Mouse (Mus musculus) small intestine, adult 2 months (tissue): ENCODE results near the gene Xlr5b. TPM values are rescaled to one million over a fixed set of nuclear protein-coding genes. Genes with fewer than 3 reads are reported as not detected.
"Not testable (repeated sequence)": the region's sequence is repeated elsewhere in the genome, so short reads cannot be mapped to it uniquely, and the experiment has no call there.

Experiments used
- H3K27ac ChIP-seq: fragments of 200-500 bp; 2 replicates; pipeline ENCODE4 v1.5.1; 2012; ENCODE audit warnings: low read depth, low read length, control low read depth, inconsistent platforms; ENCODE audit not compliant: insufficient read depth
- H3K27me3 ChIP-seq: fragments of 200-500 bp; 2 replicates; pipeline ENCODE4 v1.6.1; 2012; ENCODE audit warnings: mild to moderate bottlenecking, moderate library complexity, low read length, inconsistent platforms; ENCODE audit not compliant: control insufficient read depth, insufficient read depth
- H3K36me3 ChIP-seq: fragments of 200-500 bp; 2 replicates; pipeline ENCODE4 v1.6.1; 2012; ENCODE audit warnings: mild to moderate bottlenecking, low read length, control low read depth, inconsistent platforms; ENCODE audit not compliant: control insufficient read depth, insufficient read depth
- H3K4me1 ChIP-seq: fragments of 200-500 bp; 2 replicates; pipeline ENCODE4 v1.6.1; 2012; ENCODE audit warnings: low read length, inconsistent platforms, mixed read lengths; ENCODE audit not compliant: control insufficient read depth, insufficient read depth, insufficient read length
- H3K4me3 ChIP-seq: fragments of 200-500 bp; 2 replicates; pipeline ENCODE4 v1.5.1; 2012; ENCODE audit warnings: low read depth, mild to moderate bottlenecking, control low read depth, inconsistent platforms, low read length, moderate library complexity
- WGBS: fragments of 180-500 bp; shearing (Covaris S2); methylation state at CpG from one replicate; pipeline ENCODE4 v1.1.7; 2018; 5-methylcytosine and 5-hydroxymethylcytosine counted together
- polyA plus RNA-seq: library from polyadenylated mRNA; depleted of rRNA; stranded (reverse); fragments of >200 nt; gene quantifications from 2 replicates; pipeline ENCODE4 v1.2.3, GENCODE M21; 2012; rRNA removed

Gene Xlr5b
- not detected in 2 replicates for polyA plus RNA-seq

- H3K27me3 ChIP-seq, H3K4me3 ChIP-seq, H3K36me3 ChIP-seq, H3K4me1 ChIP-seq, H3K27ac ChIP-seq: not testable (repeated sequence)
- no CpG with 5 or more reads among the region's 20 CpGs for WGBS
These were observed at the start of gene Xlr5b for GRCm38 (mm10) chrX:73148496-73148895. Gene Xlr5b, plus strand, starts transcription at chrX:73148796.

GRCm38 (mm10) chrX:73116747-73117146 lies 31.8 kb upstream of the Xlr5b start, which contains the start of gene Gm14685:
Gene Gm14685, plus strand, starts transcription at chrX:73117047.
- not testable (repeated sequence) for H3K36me3 ChIP-seq, H3K27me3 ChIP-seq, H3K4me1 ChIP-seq, H3K4me3 ChIP-seq, H3K27ac ChIP-seq
- WGBS = no CpG with 5 or more reads among the region's 7 CpGs

GRCm38 (mm10) chrX:73122859-73123829 lies 25.5 kb upstream of the Xlr5b start:
- H3K4me3 ChIP-seq, H3K36me3 ChIP-seq, H3K27me3 ChIP-seq, H3K27ac ChIP-seq, H3K4me1 ChIP-seq: not testable (repeated sequence)
- WGBS = no CpG with 5 or more reads among the region's 12 CpGs

- not testable (repeated sequence) for H3K4me1 ChIP-seq, H3K27me3 ChIP-seq, H3K36me3 ChIP-seq, H3K4me3 ChIP-seq, H3K27ac ChIP-seq
- WGBS = no CpG with 5 or more reads among the region's 7 CpGs
These were observed 5.4 kb upstream of the Xlr5b start for GRCm38 (mm10) chrX:73143218-73143618.

- not testable (repeated sequence) for H3K4me3 ChIP-seq, H3K4me1 ChIP-seq, H3K27ac ChIP-seq, H3K36me3 ChIP-seq, H3K27me3 ChIP-seq
- no CpG with 5 or more reads among the region's 7 CpGs for WGBS
These were observed 754 bp downstream of the Xlr5b start, which contains the start of gene DXBay18 for GRCm38 (mm10) chrX:73149350-73149749. Gene DXBay18, minus strand, starts transcription at chrX:73149450.

- not testable (repeated sequence) for H3K27ac ChIP-seq, H3K4me3 ChIP-seq, H3K27me3 ChIP-seq, H3K36me3 ChIP-seq, H3K4me1 ChIP-seq
- WGBS = 73% methylated on average over 6 of the region's 15 CpGs
These were observed 28.3 kb downstream of the Xlr5b start, which contains the start of gene Spin2d for GRCm38 (mm10) chrX:73176889-73177288. Gene Spin2d, minus strand, starts transcription at chrX:73176989.

- not testable (repeated sequence) for H3K4me1 ChIP-seq, H3K36me3 ChIP-seq, H3K27ac ChIP-seq, H3K27me3 ChIP-seq, H3K4me3 ChIP-seq
- 84% methylated on average over 11 of the region's 12 CpGs for WGBS
These were observed 43.3 kb downstream of the Xlr5b start, which contains the start of gene Xlr3b for GRCm38 (mm10) chrX:73191934-73192333. Gene Xlr3b, plus strand, starts transcription at chrX:73192207.

Other genes with a start within 250 kb of the Xlr5b start
- 0.28 and 0.46 TPM in 2 replicates for gene Cetn2, start 230.4 kb upstream of the Xlr5b start, polyA plus RNA-seq
- gene Nsdhl, start 230.2 kb upstream of the Xlr5b start, polyA plus RNA-seq = 3.2 and 7.2 TPM in 2 replicates
- gene Zfp185, start 161.5 kb upstream of the Xlr5b start, polyA plus RNA-seq = 0.03 and 0.18 TPM in 2 replicates
- not detected in 2 replicates for gene Pnma5, start 111.7 kb upstream of the Xlr5b start, polyA plus RNA-seq
- not detected in 2 replicates for gene Pnma3, start 84.0 kb upstream of the Xlr5b start, polyA plus RNA-seq
- not detected in 2 replicates for gene Xlr4a, start 66.3 kb upstream of the Xlr5b start, polyA plus RNA-seq
- 0.38 TPM in 1 of 2 replicates, not detected in the other for gene Xlr3a, start 51.7 kb upstream of the Xlr5b start, polyA plus RNA-seq
- gene Gm14685, start 31.7 kb upstream of the Xlr5b start, polyA plus RNA-seq = 0.06 TPM in 1 of 2 replicates, not detected in the other
- not detected in 2 replicates for gene DXBay18, start 654 bp downstream of the Xlr5b start, polyA plus RNA-seq
- gene Spin2d, start 28.2 kb downstream of the Xlr5b start, polyA plus RNA-seq = not detected in 2 replicates
- gene Xlr3b, start 43.4 kb downstream of the Xlr5b start, polyA plus RNA-seq = 0.08 and 0.23 TPM in 2 replicates
- not detected in 2 replicates for gene Xlr4b, start 65.5 kb downstream of the Xlr5b start, polyA plus RNA-seq
- gene F8a, start 79.5 kb downstream of the Xlr5b start, polyA plus RNA-seq = 20.7 and 29.4 TPM in 2 replicates
- not detected in 2 replicates for gene Xlr4c, start 94.3 kb downstream of the Xlr5b start, polyA plus RNA-seq
- not detected in 2 replicates for gene Xlr3c, start 116.6 kb downstream of the Xlr5b start, polyA plus RNA-seq
- gene Xlr5a, start 144.2 kb downstream of the Xlr5b start, polyA plus RNA-seq = not detected in 2 replicates
- not detected in 2 replicates for gene Xlr5c, start 144.2 kb downstream of the Xlr5b start, polyA plus RNA-seq
- not detected in 2 replicates for gene Gm45015, start 188.0 kb downstream of the Xlr5b start, polyA plus RNA-seq
- gene Zfp275, start 193.8 kb downstream of the Xlr5b start, polyA plus RNA-seq = 2.1 and 2.2 TPM in 2 replicates
- gene Gm18336, start 249.9 kb downstream of the Xlr5b start, polyA plus RNA-seq = not detected in 2 replicates